Mouse (Mus musculus) neural tube, embryonic 15.5 days (tissue): Measurements from ENCODE around the gene Uhrf1bp1. TPM values are rescaled to one million over a fixed set of nuclear protein-coding genes. Genes with fewer than 3 reads are reported as not detected.

ENCODE experiments used
- ATAC-seq: fragments of 200-750 bp; cut with Nextera tagmentation; 2 replicates; pipeline ENCODE4 v1.8.0; 2017; ENCODE audit warnings: mild to moderate bottlenecking, moderate TSS enrichment, moderate library complexity; ENCODE audit not compliant: low FRiP score
- H3K27ac ChIP-seq: fragments of 300-500 bp; sonication (generic); replicated peaks from 2 replicates; pipeline ENCODE4 v1.5.1; 2015; ENCODE audit warnings: mild to moderate bottlenecking, inconsistent platforms
- H3K27me3 ChIP-seq: fragments of 300-500 bp; sonication (generic); replicated peaks from 2 replicates; pipeline ENCODE4 v1.6.1; 2015; ENCODE audit warnings: inconsistent platforms
- H3K36me3 ChIP-seq: fragments of 300-500 bp; sonication (generic); 2 replicates; pipeline ENCODE4 v1.6.1; 2015; ENCODE audit warnings: inconsistent platforms
- H3K4me1 ChIP-seq: fragments of 300-500 bp; sonication (generic); 2 replicates; pipeline ENCODE4 v1.6.1; 2015; ENCODE audit warnings: inconsistent platforms
- H3K4me2 ChIP-seq: fragments of 300-500 bp; sonication (generic); 2 replicates; pipeline ENCODE4 v1.6.1; 2015; ENCODE audit warnings: inconsistent platforms, mild to moderate bottlenecking, moderate library complexity
- H3K4me3 ChIP-seq: fragments of 300-500 bp; sonication (generic); replicated peaks from 2 replicates; pipeline ENCODE4 v1.5.1; 2015; ENCODE audit warnings: mild to moderate bottlenecking, inconsistent platforms
- H3K9ac ChIP-seq: fragments of 300-500 bp; sonication (generic); replicated peaks from 2 replicates; pipeline ENCODE4 v1.6.1; 2015; ENCODE audit warnings: mild to moderate bottlenecking, inconsistent platforms
- H3K9me3 ChIP-seq: fragments of 300-500 bp; sonication (generic); replicated peaks from 2 replicates; pipeline ENCODE4 v1.6.1; 2016; ENCODE audit warnings: inconsistent platforms
- WGBS: fragments of 180-500 bp; shearing (Covaris S2); methylation state at CpG from one replicate; pipeline ENCODE4 v1.1.7; 2015; ENCODE audit warnings: mixed read lengths; 5-methylcytosine and 5-hydroxymethylcytosine counted together
- polyA plus RNA-seq: library from polyadenylated mRNA; unstranded; fragments of >200 nt; fragmentation: Nextera tagmentation; extraction: Ambion mirVana; gene quantifications from 2 replicates; pipeline ENCODE4 v1.2.1, GENCODE M21; 2015

Uhrf1bp1 gene
- polyA plus RNA-seq = 6.0 and 6.1 TPM in 2 replicates

DNA sequence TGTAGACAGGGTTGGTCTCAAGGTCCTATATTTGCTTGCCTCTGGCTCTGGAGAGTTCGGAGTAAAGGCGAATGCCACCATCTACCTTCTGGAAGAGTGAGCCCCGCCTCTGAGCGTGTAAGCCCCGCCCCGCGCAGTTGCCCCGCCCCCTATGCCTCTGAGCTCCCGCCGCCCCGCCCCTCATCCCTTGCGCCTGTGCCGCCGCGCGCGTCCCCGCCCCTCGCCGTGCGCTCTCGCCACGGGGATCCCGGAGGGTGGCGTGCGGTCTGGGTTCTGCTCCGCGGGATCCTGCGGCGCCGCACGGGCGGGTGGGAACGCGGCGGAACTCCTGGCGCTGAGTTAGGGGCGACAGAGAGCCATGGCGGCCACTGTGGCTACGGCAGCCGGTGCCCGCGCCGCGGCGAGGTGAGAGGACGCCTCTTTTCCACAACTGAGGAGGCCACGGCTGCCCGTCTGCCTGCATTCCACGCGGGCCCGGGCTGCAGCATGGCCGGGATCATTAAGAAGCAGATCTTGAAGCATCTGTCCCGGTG is at the start of gene Uhrf1bp1:
Gene Uhrf1bp1 (plus strand): TSS at position 177 of the 533 bp plus-strand sequence.
- Histone ChIP-seq H3K36me3 (peaks cover 27% of the 10 kb centered on the region), H3K4me2 (peak within 1 kb of the TSS; percentile 82), H3K4me3 (peak within 1 kb of the TSS; percentile 90), H3K9ac (peak within 1 kb of the TSS; percentile 69), H3K27me3 (no peaks in the 10 kb centered on the region), H3K4me1 (peaks cover 35% of the 10 kb centered on the region), H3K9me3 (no peaks in the 10 kb centered on the region), H3K27ac (peak within 1 kb of the TSS; percentile 86)
- WGBS = under 1% methylated on average over 54 of the region's 54 CpGs
- peak; percentile 92 for ATAC-seq

DNA sequence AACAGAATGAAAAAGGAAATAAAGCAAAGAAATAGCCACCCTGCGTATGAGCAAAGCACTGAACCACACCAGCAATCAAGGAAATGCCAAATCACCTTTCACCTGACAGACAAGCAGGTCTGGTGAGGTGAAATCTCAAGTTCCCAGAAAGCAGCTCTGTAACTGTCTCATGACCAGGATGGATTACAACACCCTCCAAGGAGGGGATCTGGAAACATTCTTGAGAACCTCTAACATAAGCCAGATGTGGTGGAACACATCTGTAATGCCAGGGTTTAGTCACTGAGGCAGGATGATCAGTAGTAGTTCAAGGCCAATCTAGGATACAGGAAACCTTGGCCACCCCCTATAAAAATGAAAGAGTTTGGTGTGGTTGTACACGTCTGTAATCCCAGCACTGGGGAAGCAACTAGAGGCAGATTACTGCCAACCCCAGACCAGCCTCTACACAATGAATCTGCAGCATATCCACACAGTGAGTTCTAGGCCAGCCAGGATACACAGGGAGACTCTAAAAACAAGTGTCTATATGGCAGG is 48.6 kb upstream of the Uhrf1bp1 start:
- no peaks in the 10 kb centered on the region for H3K36me3 ChIP-seq
- 91% methylated on average over 2 of the region's 2 CpGs for WGBS
- H3K4me3 ChIP-seq = no peak overlapping the region
- H3K4me2 ChIP-seq = no peak overlapping the region
- no peaks in the 10 kb centered on the region for H3K27me3 ChIP-seq
- H3K9ac ChIP-seq = no peak overlapping the region
- 0 out of 2 replicates have a peak, but pooled peaks cover 9% of the 10 kb centered on the region for H3K4me1 ChIP-seq
- H3K9me3 ChIP-seq = no peaks in the 10 kb centered on the region
- no peak overlapping the region for H3K27ac ChIP-seq
- ATAC-seq = no peak

DNA sequence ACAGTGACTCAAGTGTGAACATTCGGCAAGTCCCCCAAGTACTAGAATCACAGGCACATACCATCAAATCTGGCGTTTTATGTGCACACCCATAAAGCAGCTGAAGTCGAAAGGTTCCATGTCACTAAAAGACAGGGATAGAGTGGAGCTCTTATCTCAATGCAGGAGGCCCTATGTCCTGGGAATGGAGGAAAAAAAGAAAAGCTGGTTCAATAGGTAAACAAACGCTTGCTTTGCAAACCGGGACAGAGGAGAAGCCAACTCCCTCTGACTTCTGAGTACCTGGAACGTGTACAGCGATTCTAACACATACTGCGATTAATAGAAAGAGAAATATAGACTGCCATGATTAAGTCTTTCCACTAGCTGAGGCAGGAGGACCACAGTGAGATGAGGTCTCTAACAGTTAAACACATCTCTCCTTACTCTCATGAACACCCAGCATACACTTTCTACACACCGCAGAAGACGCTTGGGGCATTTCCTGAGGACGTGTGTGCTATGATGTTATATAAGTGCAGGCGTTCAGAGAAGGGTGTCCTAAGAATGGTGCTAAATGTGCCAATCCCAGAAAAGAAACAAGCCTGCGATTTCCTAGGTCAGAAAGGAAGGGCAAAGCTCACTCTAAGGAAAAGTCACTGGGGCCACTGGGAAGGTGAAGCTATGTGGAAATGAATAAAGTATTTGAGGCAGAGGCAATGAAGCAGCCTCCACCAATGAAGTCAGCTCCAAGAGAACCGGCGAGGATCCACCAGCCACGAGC is 45.5 kb upstream of the Uhrf1bp1 start:
- H3K4me3 ChIP-seq = no peak overlapping the region
- H3K9ac ChIP-seq = no peak overlapping the region
- 91% methylated on average over 16 of the region's 16 CpGs for WGBS
- no peak overlapping the region for H3K27ac ChIP-seq
- no peak for ATAC-seq
- H3K36me3 ChIP-seq = 0 out of 2 replicates have a peak, but pooled peaks cover 2% of the 10 kb centered on the region
- no peaks in the 10 kb centered on the region for H3K27me3 ChIP-seq
- no peaks in the 10 kb centered on the region for H3K4me1 ChIP-seq
- H3K4me2 ChIP-seq = no peak overlapping the region
- H3K9me3 ChIP-seq = no peaks in the 10 kb centered on the region

DNA sequence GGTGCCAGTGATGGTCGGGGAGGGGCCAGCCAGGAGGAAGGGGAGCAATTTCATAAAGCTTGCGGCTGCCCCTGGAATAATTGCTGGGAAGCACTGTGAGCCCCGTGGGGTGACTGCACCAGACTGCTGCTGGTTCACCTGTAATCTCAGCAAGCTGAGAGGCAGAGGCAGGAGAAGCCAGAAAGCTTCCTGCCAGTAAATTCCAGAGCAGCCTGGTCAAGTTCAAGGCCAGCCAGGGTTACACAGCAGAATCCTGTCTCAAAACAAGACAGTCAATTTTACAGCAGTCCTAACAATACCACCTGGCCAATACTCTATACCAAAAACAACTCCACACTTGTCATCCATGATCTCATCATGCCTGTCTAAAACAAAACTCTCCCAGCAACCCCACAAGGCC is 44.3 kb upstream of the Uhrf1bp1 start:
- no peaks in the 10 kb centered on the region for H3K9me3 ChIP-seq
- 0 out of 2 replicates have a peak, but pooled peaks cover 2% of the 10 kb centered on the region for H3K36me3 ChIP-seq
- no peaks in the 10 kb centered on the region for H3K27me3 ChIP-seq
- no peak for ATAC-seq
- WGBS = 84% methylated on average over 3 of the region's 3 CpGs
- H3K27ac ChIP-seq = no peak overlapping the region
- H3K9ac ChIP-seq = no peak overlapping the region
- no peak overlapping the region for H3K4me3 ChIP-seq
- H3K4me2 ChIP-seq = no peak overlapping the region
- H3K4me1 ChIP-seq = no peaks in the 10 kb centered on the region

DNA sequence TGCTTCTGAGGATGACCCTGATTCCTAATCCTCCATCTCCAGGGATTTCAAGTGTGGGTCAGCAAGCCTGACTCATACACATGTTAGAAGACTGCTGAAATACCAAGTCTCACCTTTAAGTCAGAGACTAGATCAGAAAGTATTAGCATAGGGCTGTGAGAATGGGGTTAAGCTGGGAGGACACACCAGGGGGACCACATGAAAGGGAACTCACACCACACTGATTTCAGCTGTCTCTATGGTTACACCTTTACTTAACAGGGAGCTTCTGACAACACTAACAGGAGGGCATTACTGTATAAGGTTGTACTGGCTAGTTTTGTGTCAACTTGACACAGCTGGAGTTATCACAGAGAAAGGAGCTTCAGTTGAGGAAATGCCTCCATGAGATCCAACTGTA is 41.6 kb upstream of the Uhrf1bp1 start:
- no peaks in the 10 kb centered on the region for H3K27me3 ChIP-seq
- H3K4me1 ChIP-seq = peaks cover 21% of the 10 kb centered on the region
- no peak overlapping the region for H3K4me3 ChIP-seq

DNA sequence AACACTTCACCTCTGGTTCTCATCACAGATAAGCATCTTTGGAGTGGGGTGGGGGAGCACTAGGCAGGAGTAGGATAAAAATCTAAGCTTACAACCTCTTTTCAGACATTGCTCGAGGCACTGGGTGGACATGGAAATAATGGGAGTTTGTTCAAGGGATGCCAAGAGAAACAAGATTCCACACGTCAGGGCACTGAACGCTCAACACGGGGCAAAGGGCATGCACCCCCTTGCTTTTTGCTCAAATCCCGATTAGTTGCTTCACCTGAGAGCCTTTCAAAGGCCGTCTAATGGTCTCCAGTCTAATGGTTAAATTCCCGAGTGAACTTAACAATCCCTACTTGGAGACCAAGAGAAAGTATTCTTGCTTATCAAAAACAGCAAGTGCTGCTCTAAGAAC is 37.2 kb upstream of the Uhrf1bp1 start:
- no peak overlapping the region for H3K27ac ChIP-seq
- H3K4me1 ChIP-seq = peaks cover 29% of the 10 kb centered on the region
- ATAC-seq = no peak
- 38% methylated on average over 7 of the region's 7 CpGs for WGBS
- peak overlapping the region; percentile 99 for H3K4me3 ChIP-seq
- H3K27me3 ChIP-seq = no peaks in the 10 kb centered on the region
- H3K4me2 ChIP-seq = peak overlapping the region; percentile 84
- peak overlapping the region; percentile 94 for H3K9ac ChIP-seq
- 0 out of 2 replicates have a peak, but pooled peaks cover 2% of the 10 kb centered on the region for H3K36me3 ChIP-seq
- H3K9me3 ChIP-seq = no peaks in the 10 kb centered on the region

More for the DNA sequence above, 41.6 kb upstream of the Uhrf1bp1 start:
- no peaks in the 10 kb centered on the region for H3K9me3 ChIP-seq
- H3K9ac ChIP-seq = no peak overlapping the region
- H3K36me3 ChIP-seq = 0 out of 2 replicates have a peak, but pooled peaks cover 2% of the 10 kb centered on the region
- H3K27ac ChIP-seq = no peak overlapping the region
- ATAC-seq = no peak
- no peak overlapping the region for H3K4me2 ChIP-seq

DNA sequence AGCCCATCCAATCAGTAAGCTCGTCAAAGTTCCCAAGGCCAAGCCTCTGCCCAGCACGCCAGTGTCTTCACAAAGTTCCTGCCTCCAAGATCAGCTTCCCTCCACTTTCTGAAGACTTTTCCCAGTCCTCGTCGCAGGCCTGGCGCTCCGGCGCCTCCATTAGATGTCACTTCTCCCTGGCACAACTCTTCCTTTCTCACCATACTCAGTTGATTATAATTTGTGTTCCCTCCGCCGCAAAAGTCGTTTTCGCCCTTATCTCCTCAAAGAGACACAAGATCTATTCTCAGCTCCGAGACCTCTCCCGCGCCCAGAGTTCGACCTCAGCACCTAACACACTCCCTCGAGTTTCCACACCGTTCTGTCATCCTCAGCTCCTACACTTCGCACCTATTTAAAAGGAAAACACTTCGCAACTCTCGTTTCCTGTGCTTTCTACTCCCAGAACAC is 36.7 kb upstream of the Uhrf1bp1 start:
- H3K4me3 ChIP-seq = peak overlapping the region; percentile 99
- H3K4me2 ChIP-seq = peak overlapping the region; percentile 84
- WGBS = 1% methylated on average over 20 of the region's 20 CpGs
- no peaks in the 10 kb centered on the region for H3K27me3 ChIP-seq
- H3K27ac ChIP-seq = peak overlapping the region; percentile 87
- H3K9ac ChIP-seq = peak overlapping the region; percentile 94
- ATAC-seq = no peak
- 0 out of 2 replicates have a peak, but pooled peaks cover 2% of the 10 kb centered on the region for H3K36me3 ChIP-seq
- H3K4me1 ChIP-seq = peaks cover 29% of the 10 kb centered on the region
- H3K9me3 ChIP-seq = no peaks in the 10 kb centered on the region

DNA sequence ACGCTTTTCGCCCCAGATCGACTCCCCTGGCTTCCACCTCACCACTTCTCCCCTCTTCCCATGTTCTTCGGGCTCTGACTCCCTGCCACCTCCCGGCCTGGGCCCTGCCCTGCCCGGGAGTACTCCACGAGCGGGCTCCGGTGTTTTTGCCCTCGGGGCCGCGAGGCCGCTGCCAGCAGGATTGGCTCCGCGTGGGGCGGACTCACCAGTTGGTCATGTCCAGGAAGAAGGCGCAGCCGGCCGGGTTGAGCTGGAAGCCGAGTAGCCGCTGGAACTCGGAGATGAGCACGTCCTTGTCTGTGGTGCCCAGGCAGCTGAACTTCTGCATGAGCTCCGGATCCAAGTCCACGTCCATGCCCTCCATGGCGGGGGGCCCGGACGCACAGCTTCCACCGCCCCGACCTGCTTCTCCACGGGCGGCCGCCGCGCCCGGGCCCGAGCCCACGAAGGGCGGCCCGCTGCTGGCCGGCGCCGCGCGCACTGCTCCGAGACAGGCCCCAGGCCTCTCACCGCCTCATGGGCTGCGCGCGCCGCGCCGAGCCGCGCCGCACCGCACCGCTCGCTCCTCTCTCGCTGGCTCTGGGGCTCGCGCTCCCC is 36.2 kb upstream of the Uhrf1bp1 start:
- Histone ChIP-seq H3K27me3 (no peaks in the 10 kb centered on the region), H3K4me3 (peak overlapping the region; percentile 99), H3K27ac (peak overlapping the region; percentile 87), H3K9me3 (no peaks in the 10 kb centered on the region), H3K4me2 (peak overlapping the region; percentile 84), H3K36me3 (0 out of 2 replicates have a peak, but pooled peaks cover 2% of the 10 kb centered on the region), H3K9ac (peak overlapping the region; percentile 94), H3K4me1 (peaks cover 29% of the 10 kb centered on the region)
- under 1% methylated on average over 46 of the region's 62 CpGs for WGBS
- peak; percentile 86 for ATAC-seq

DNA sequence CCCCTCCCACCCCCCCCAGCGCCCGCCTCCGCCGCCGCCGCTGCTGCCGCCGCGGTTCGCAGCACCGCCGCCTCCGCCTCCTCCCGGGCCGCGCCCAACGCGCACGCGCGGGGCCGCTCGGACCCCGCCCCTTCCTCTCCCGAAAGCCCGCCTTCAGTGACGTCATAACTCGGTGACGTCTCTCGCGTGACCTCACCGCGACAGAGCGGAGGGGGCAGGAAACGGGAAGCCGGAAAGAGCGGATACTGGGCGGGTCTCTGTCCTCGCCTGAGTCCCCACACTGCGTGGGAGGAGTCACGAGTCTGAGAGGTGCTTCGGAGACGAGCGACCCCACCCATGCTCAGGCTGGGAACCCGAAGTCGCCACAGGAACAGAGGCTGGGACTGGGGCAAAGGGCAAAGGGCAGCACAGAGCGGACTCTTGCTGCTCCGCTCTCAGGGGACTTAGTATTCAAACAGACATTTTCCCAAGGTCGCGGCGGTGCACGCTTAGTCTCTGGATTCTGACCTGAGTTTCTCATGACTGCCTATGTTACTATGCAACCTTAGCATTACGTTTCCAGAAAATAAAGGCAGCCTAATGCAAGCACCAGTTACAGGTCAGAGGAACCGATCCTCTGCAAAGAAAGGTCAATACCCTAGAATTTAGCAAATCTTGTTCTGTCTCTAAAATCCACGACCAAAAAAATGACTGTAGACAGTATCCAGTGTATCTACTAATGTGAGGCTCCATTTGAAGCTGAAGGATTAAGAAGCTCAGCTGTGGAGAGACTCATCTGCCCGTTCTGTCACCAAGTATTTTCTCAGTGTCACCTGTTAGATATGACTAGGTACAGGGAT is 35.5 kb upstream of the Uhrf1bp1 start, which contains the start of gene D17Wsu92e:
Gene D17Wsu92e (minus strand): TSS at position 81 of the 839 bp plus-strand sequence.
- Histone ChIP-seq H3K36me3 (no peaks in the 10 kb centered on the region), H3K4me2 (peak within 1 kb of the TSS; percentile 84), H3K27me3 (no peaks in the 10 kb centered on the region), H3K27ac (peak within 1 kb of the TSS; percentile 94), H3K9ac (peak within 1 kb of the TSS; percentile 94), H3K9me3 (no peaks in the 10 kb centered on the region), H3K4me1 (peaks cover 29% of the 10 kb centered on the region), H3K4me3 (peak within 1 kb of the TSS; percentile 99)
- 3% methylated on average over 40 of the region's 56 CpGs for WGBS
- ATAC-seq = peak; percentile 97

DNA sequence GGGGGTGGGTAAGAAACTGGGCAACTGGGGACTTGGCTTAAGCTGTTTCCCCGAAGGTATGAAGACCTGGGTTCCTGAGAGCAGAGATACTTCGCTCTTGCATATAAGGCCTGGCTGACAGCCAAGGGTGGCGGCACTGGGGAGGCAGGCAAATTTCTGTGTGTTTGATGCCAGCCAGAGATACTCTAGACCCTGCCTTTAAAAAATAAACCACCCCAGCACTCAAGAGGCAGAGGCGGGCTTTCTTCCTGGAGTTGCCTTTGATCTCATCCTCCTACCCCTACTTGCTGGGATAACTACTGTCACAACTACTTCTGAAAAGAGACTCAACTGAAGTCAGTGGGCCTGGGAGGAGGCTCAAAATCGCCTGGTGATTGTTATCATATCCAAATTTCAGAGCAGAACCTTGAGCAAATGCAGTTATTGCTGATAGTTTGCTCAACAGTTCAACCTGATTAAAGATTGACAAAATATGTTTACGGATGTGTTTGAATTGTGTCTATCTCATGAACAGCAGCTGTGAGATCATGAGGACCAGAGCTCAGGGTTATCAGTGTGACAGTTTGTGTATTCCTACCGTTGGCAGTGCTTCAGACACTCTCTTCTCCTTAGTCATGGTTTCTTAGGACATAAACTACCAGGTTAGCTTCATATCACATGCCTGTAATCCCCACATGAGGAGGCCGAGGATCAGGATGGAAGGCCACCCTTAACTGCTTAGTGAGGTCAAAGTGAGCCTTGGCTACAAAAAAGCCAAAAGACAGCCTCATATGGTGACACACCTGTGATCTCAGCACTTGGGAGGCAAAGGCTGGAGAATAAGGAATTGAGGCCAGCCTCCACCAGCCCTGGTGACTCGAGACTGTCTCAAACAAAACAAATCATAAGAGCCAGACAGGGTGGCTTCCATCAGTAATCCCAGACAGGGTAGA is 34.6 kb upstream of the Uhrf1bp1 start:
- no peak for ATAC-seq
- Histone ChIP-seq H3K9ac (peak overlapping the region; percentile 73), H3K36me3 (no peaks in the 10 kb centered on the region), H3K27me3 (no peaks in the 10 kb centered on the region), H3K27ac (peak overlapping the region; percentile 94), H3K9me3 (no peaks in the 10 kb centered on the region), H3K4me1 (peaks cover 35% of the 10 kb centered on the region), H3K4me2 (peak overlapping the region; percentile 69), H3K4me3 (peak overlapping the region; percentile 99)
- WGBS = 62% methylated on average over 9 of the region's 9 CpGs
